Mouse (Mus musculus) MEL (cell line): ENCODE measurements around the gene Mrpl2. TPM values are rescaled to one million over a fixed set of nuclear protein-coding genes. Genes with fewer than 3 reads are reported as not detected.
A peak's percentile ranks its signal among the peaks of the same experiment; 100 is the strongest.

Experiments used
- DNase-seq: peaks from one replicate; pipeline ENCODE4 v3.0.0; 2011; ENCODE audit warnings: low read depth, low spot score
- H3K27ac ChIP-seq: 2 replicates; pipeline ENCODE4 v1.5.1; 2012; ENCODE audit warnings: low read depth, mild to moderate bottlenecking, control low read depth, low read length, moderate library complexity; ENCODE audit not compliant: control insufficient read depth
- H3K27me3 ChIP-seq, 2 experiments: fragments of 150-350 bp in 1 of 2; sonication (generic) in 1 of 2; 2 replicates each; pipeline ENCODE4 v1.6.1; 2012; ENCODE audit warnings: low read length in 2 of 2, mild to moderate bottlenecking in 2 of 2, improper control_type of control experiment in 1 of 2, moderate library complexity in 1 of 2; ENCODE audit not compliant: insufficient read depth in 2 of 2, control insufficient read depth in 1 of 2
- H3K36me3 ChIP-seq, 2 experiments: 2 replicates each; pipeline ENCODE4 v1.6.1; 2012 to 2014; ENCODE audit warnings: low read length in 2 of 2, improper control_type of control experiment in 1 of 2, inconsistent platforms in 1 of 2, mild to moderate bottlenecking in 1 of 2; ENCODE audit not compliant: insufficient read depth in 2 of 2, control insufficient read depth in 1 of 2
- H3K4me1 ChIP-seq, 2 experiments: fragments of 150-350 bp in 1 of 2; sonication (generic) in 1 of 2; 2 replicates each; pipeline ENCODE4 v1.6.1; 2012; ENCODE audit warnings: low read length in 2 of 2, improper control_type of control experiment in 1 of 2, mild to moderate bottlenecking in 1 of 2; ENCODE audit not compliant: insufficient read depth in 2 of 2, control insufficient read depth in 1 of 2
- H3K4me3 ChIP-seq, 2 experiments: fragments of 150-350 bp in 1 of 2; sonication (generic) in 1 of 2; 2 replicates each; pipeline ENCODE4 v1.5.1; 2012; ENCODE audit warnings: low read depth in 2 of 2, low read length in 2 of 2, mild to moderate bottlenecking in 2 of 2, moderate library complexity in 2 of 2, control low read depth in 1 of 2, improper control_type of control experiment in 1 of 2; ENCODE audit not compliant: control insufficient read depth in 1 of 2, insufficient read depth in 1 of 2
- H3K79me2 ChIP-seq: 2 replicates; pipeline ENCODE4 v1.6.1; 2012; ENCODE audit warnings: mild to moderate bottlenecking, low read length, moderate library complexity; ENCODE audit not compliant: control insufficient read depth, poor library complexity, insufficient read depth
- H3K9ac ChIP-seq: 2 replicates; pipeline ENCODE4 v1.6.1; 2012; ENCODE audit warnings: low read depth, mild to moderate bottlenecking, control low read depth, low read length, moderate library complexity; ENCODE audit not compliant: control insufficient read depth, poor library complexity, severe bottlenecking
- H3K9me3 ChIP-seq: fragments of 150-350 bp; sonication (generic); replicated peaks from 2 replicates; pipeline ENCODE4 v1.6.1; 2012; ENCODE audit warnings: mild to moderate bottlenecking, low read length, improper control_type of control experiment, moderate library complexity; ENCODE audit not compliant: insufficient read depth
- CHD1 ChIP-seq: IDR thresholded peaks from 2 replicates; pipeline ENCODE4 v1.6.1; 2012; ENCODE audit warnings: low read depth, mild to moderate bottlenecking, inconsistent platforms, low read length, improper control_type of control experiment
- CHD2 ChIP-seq: IDR thresholded peaks from 2 replicates; pipeline ENCODE4 v1.6.1; 2011; ENCODE audit warnings: low read length, improper control_type of control experiment
- EP300 ChIP-seq, 2 experiments: IDR thresholded peaks; 2 replicates each; pipeline ENCODE4 v1.6.1; 2011; ENCODE audit warnings: improper control_type of control experiment in 2 of 2, low read length in 2 of 2, low read depth in 1 of 2, mild to moderate bottlenecking in 1 of 2
- GATA1 ChIP-seq: IDR thresholded peaks from 2 replicates; pipeline ENCODE4 v1.6.1; 2011; ENCODE audit warnings: low read depth, low read length, improper control_type of control experiment
- HCFC1 ChIP-seq: IDR thresholded peaks from 2 replicates; pipeline ENCODE4 v1.6.1; 2012; ENCODE audit warnings: low read depth, mild to moderate bottlenecking, inconsistent platforms, low read length, improper control_type of control experiment, moderate library complexity
- MAFK ChIP-seq: IDR thresholded peaks from 2 replicates; pipeline ENCODE4 v1.6.1; 2011; ENCODE audit warnings: low read depth, mild to moderate bottlenecking, low read length, improper control_type of control experiment, borderline replicate concordance
- MEF2A ChIP-seq: IDR thresholded peaks from 2 replicates; pipeline ENCODE4 v1.6.1; 2014; ENCODE audit warnings: low read depth, mild to moderate bottlenecking, inconsistent platforms, low read length, improper control_type of control experiment; ENCODE audit not compliant: poor library complexity, insufficient replicate concordance, severe bottlenecking; ENCODE audit errors: extremely low read depth
- MXI1 ChIP-seq: IDR thresholded peaks from 2 replicates; pipeline ENCODE4 v1.6.1; 2011; ENCODE audit warnings: mild to moderate bottlenecking, low read depth, low read length, improper control_type of control experiment
- NRF1 ChIP-seq: IDR thresholded peaks from 2 replicates; pipeline ENCODE4 v1.6.1; 2014; ENCODE audit warnings: low read depth, mild to moderate bottlenecking, inconsistent platforms, low read length, improper control_type of control experiment, moderate library complexity; ENCODE audit not compliant: poor library complexity, insufficient read depth, severe bottlenecking
- POLR2A ChIP-seq, 2 experiments: IDR thresholded peaks; 2 replicates each; pipeline ENCODE4 v1.6.1; 2011 to 2012; ENCODE audit warnings: low read length in 2 of 2, mild to moderate bottlenecking in 2 of 2, control low read depth in 1 of 2, improper control_type of control experiment in 1 of 2, low read depth in 1 of 2, moderate library complexity in 1 of 2; ENCODE audit not compliant: control insufficient read depth in 1 of 2, insufficient read depth in 1 of 2, poor library complexity in 1 of 2
- POLR2AphosphoS2 ChIP-seq: IDR thresholded peaks from 2 replicates; pipeline ENCODE4 v1.6.1; 2011; ENCODE audit warnings: low read length, improper control_type of control experiment
- POLR2AphosphoS5 ChIP-seq: IDR thresholded peaks from 2 replicates; pipeline ENCODE4 v1.6.1; 2012; ENCODE audit warnings: low read depth, borderline replicate concordance, mild to moderate bottlenecking, inconsistent platforms, low read length, moderate library complexity, mixed read lengths
- RAD21 ChIP-seq: IDR thresholded peaks from 2 replicates; pipeline ENCODE4 v1.6.1; 2011; ENCODE audit warnings: mild to moderate bottlenecking, low read depth, low read length, improper control_type of control experiment
- RCOR1 ChIP-seq: IDR thresholded peaks from 2 replicates; pipeline ENCODE4 v1.6.1; 2012; ENCODE audit warnings: low read depth, mild to moderate bottlenecking, inconsistent platforms, low read length, improper control_type of control experiment
- SIN3A ChIP-seq: IDR thresholded peaks from 2 replicates; pipeline ENCODE4 v1.6.1; 2012; ENCODE audit warnings: low read length, improper control_type of control experiment, inconsistent platforms
- SMC3 ChIP-seq: IDR thresholded peaks from 2 replicates; pipeline ENCODE4 v1.6.1; 2011; ENCODE audit warnings: low read depth, low read length, improper control_type of control experiment
- USF1 ChIP-seq: IDR thresholded peaks from 2 replicates; pipeline ENCODE4 v1.6.1; 2014; ENCODE audit warnings: low read depth, mild to moderate bottlenecking, inconsistent platforms, low read length, improper control_type of control experiment, moderate library complexity
- ZNF384 ChIP-seq: IDR thresholded peaks from 2 replicates; pipeline ENCODE4 v1.6.1; 2012; ENCODE audit warnings: low read depth, mild to moderate bottlenecking, inconsistent platforms, low read length, improper control_type of control experiment
- polyA plus RNA-seq, 2 experiments: library from polyadenylated mRNA; stranded (reverse) in 1 of 2; unstranded in 1 of 2; fragments of >175 nt in 1 of 2; fragments of >200 nt in 1 of 2; gene quantifications; 2 replicates each; pipeline versions ENCODE4 v1.2.1 to v1.2.4; 2012; ENCODE audit warnings: low replicate concordance in 2 of 2, low read depth in 1 of 2; ENCODE audit not compliant: insufficient read length in 2 of 2, insufficient read depth in 1 of 2, missing spikeins in 1 of 2
- total RNA-seq: library from RNA; depleted of rRNA; stranded (reverse); fragments of 300-350 nt; gene quantifications from 2 replicates; pipeline ENCODE4 v1.2.3, GENCODE M21; 2012

Mrpl2 gene
- total and polyA plus RNA-seq, 3 experiments: 207 to 237 TPM; not detected in 1

GRCm38 (mm10) chr17:46673850-46674529, 28.0 kb downstream of the Mrpl2 start, which contains the start of gene Rrp36 (continued):
- no peak for TF ChIP-seq EP300 (IDR thresholded peaks at IDR 0.05; ENCODE audit: low read depth in 1 of 2, low read length in 2 of 2)
- peak; percentile 100 for TF ChIP-seq POLR2AphosphoS2
- peak; percentile 93 for TF ChIP-seq MXI1
- TF ChIP-seq RCOR1: peak; percentile 45; the same call in 1 of the 2 replicates
- peak; percentile 91 for TF ChIP-seq HCFC1
- TF ChIP-seq GATA1: no peak
- no peak; the same call in 1 of the 2 replicates for TF ChIP-seq SMC3
- TF ChIP-seq CHD2: peak; percentile 60; the same call in 1 of the 2 replicates
- 0 out of 2 replicates have a peak, but pooled peaks have one; percentile 37 for TF ChIP-seq NRF1

GRCm38 (mm10) chr17:46674530-46675283, 28.7 kb downstream of the Mrpl2 start:
- H3K4me3 ChIP-seq: peak overlapping the region; percentile 13 to 39; a peak in 2 of 4 replicates
- peaks cover 0 to 20% of the 10 kb centered on the region in 2 experiments; a peak in 2 of 4 replicates for H3K36me3 ChIP-seq
- H3K4me1 ChIP-seq: peaks cover 2 to 21% of the 10 kb centered on the region in 2 experiments; a peak in 3 of 4 replicates
- H3K9ac ChIP-seq: peak overlapping the region; percentile 40
- TF ChIP-seq MEF2A (peak; percentile 36; the same call in 1 of the 2 replicates), ZNF384 (no peak), USF1 (0 out of 2 replicates have a peak, but pooled peaks have one; percentile 1), CHD2 (no peak), CHD1 (0 out of 2 replicates have a peak, but pooled peaks have one; percentile 35)
- H3K79me2 ChIP-seq: peaks cover 31% of the 10 kb centered on the region
- no peaks in the 10 kb centered on the region for H3K9me3 ChIP-seq
- H3K27me3 ChIP-seq: no peaks in the 10 kb centered on the region
- peak overlapping the region; percentile 51 for H3K27ac ChIP-seq
- no peak for DNase-seq

GRCm38 (mm10) chr17:46678416-46678815, 32.4 kb downstream of the Mrpl2 start, which contains the start of gene Mea1:
TSS of gene Mea1 (plus strand) at chr17:46678793.
- Histone ChIP-seq H3K79me2 (peaks cover 40% of the 10 kb centered on the region), H3K9ac (peak within 1 kb of the TSS; percentile 95), H3K27me3 (no peaks in the 10 kb centered on the region), H3K27ac (peak within 1 kb of the TSS; percentile 86), H3K36me3 (peaks cover 0 to 21% of the 10 kb centered on the region in 2 experiments; a peak in 2 of 4 replicates), H3K4me1 (peaks cover 2 to 16% of the 10 kb centered on the region in 2 experiments; a peak in 3 of 4 replicates), H3K4me3 (peak within 1 kb of the TSS; percentile 80 to 93), H3K9me3 (no peaks in the 10 kb centered on the region)
- no peak for DNase-seq
- TF ChIP-seq EP300 (IDR thresholded peaks at IDR 0.05; ENCODE audit: low read depth in 1 of 2, low read length in 2 of 2) (no peak), RCOR1 (no peak), MAFK (no peak), SIN3A (no peak), MEF2A (no peak), NRF1 (no peak), POLR2A (IDR thresholded peaks at IDR 0.05; ENCODE audit: control insufficient read depth in 1 of 2, insufficient read depth in 1 of 2, low read depth in 1 of 2, low read length in 2 of 2, poor library complexity in 1 of 2) (no peak), ZNF384 (no peak), RAD21 (no peak), POLR2AphosphoS5 (no peak)
